Mouse (Mus musculus): ENCODE data around the gene Zfp366. TPM values are rescaled to one million over a fixed set of nuclear protein-coding genes. Genes with fewer than 3 reads are reported as not detected.

Gene Zfp366
- polyA plus RNA-seq, 1 experiment, result 4.3 TPM

DNA sequence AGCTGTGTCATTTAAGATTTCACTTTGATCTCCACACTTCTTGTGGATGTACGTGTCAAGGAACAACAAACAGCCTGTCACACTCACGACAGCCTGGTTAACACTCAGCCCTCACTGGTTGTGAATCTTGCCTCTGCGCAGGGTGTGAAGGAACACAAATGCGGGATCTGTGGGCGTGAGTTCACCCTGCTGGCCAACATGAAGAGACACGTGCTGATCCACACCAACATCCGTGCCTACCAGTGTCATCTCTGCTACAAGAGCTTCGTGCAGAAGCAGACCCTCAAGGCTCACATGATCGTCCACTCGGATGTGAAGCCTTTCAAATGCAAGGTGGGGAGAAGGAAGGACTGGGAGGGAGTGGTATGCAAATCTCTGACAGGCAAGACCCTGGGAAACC is 49.3 kb downstream of the Zfp366 start:
- DNase-seq, result no peak
- no peak for TF ChIP-seq POLR2A (IDR thresholded peaks at IDR 0.05; ENCODE audit: low read depth, low read length)
- no peak for TF ChIP-seq CTCF (conservative IDR thresholded peaks at IDR 0.05; ENCODE audit: insufficient read depth, insufficient read length, low read depth, low read length)
- WGBS, result 83% methylated on average over 10 of the region's 10 CpGs
- H3K4me3 ChIP-seq (ENCODE audit: insufficient read depth, low read depth, low read length), result no peak overlapping the region
- H3K27ac ChIP-seq (ENCODE audit: insufficient read depth, low read depth, low read length), result no peak overlapping the region
- no peaks in the 10 kb centered on the region for H3K27me3 ChIP-seq (replicated peaks; ENCODE audit: control insufficient read depth, insufficient read depth, low read length)
- no peaks in the 10 kb centered on the region for H3K36me3 ChIP-seq (ENCODE audit: control insufficient read depth, insufficient read depth, low read length)
- H3K4me1 ChIP-seq (ENCODE audit: control insufficient read depth, insufficient read depth, low read length), result peaks cover 14% of the 10 kb centered on the region

DNA sequence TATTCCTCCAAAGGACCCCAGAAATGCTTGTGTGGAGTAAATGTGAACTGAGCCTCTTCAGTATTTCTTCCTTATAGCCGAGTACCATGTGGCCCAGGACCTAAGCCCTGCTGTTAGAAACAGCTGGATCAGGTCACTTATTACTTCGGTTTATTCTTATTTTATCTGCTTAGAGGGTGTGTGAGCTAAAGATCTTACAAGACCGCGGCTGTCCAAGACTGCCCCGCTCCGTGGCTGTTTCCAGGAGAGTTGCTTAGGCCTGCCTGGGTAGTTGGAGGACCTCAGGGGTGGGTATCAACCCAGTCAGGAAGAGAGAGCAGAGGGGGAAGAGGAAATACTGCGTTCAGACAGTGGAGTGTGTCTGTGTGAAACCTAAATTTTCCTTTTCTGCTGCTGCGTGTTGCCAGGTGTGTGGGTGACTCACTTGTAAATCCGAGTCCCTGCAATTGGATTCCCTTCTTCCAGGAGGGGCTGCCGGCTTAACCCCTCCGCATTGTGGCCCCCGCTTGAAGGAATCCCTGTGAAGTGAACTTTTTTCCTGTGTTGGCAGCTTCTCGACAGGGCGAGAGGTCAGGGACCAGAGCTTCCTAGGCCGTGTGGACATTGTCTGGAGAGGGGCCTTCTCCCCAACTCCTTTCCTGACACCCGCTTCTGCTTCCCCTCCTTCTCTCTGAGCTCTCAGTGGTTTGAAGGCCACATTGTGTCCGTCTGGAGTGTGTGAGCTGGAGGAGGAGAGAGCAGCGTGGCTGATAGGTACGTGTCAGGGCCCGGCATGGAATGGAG is 51.0 kb downstream of the Zfp366 start:
- Histone ChIP-seq H3K4me3 (ENCODE audit: insufficient read depth, low read depth, low read length) (no peak overlapping the region), H3K27me3 (replicated peaks; ENCODE audit: control insufficient read depth, insufficient read depth, low read length) (no peaks in the 10 kb centered on the region), H3K27ac (ENCODE audit: insufficient read depth, low read depth, low read length) (peak overlapping the region; percentile 52), H3K4me1 (ENCODE audit: control insufficient read depth, insufficient read depth, low read length) (peaks cover 14% of the 10 kb centered on the region), H3K36me3 (ENCODE audit: control insufficient read depth, insufficient read depth, low read length) (no peaks in the 10 kb centered on the region)
- TF ChIP-seq CTCF (conservative IDR thresholded peaks at IDR 0.05; ENCODE audit: insufficient read depth, insufficient read length, low read depth, low read length) (no peak), POLR2A (IDR thresholded peaks at IDR 0.05; ENCODE audit: low read depth, low read length) (no peak)
- no peak for DNase-seq
- WGBS, result 65% methylated on average over 20 of the region's 20 CpGs

DNA sequence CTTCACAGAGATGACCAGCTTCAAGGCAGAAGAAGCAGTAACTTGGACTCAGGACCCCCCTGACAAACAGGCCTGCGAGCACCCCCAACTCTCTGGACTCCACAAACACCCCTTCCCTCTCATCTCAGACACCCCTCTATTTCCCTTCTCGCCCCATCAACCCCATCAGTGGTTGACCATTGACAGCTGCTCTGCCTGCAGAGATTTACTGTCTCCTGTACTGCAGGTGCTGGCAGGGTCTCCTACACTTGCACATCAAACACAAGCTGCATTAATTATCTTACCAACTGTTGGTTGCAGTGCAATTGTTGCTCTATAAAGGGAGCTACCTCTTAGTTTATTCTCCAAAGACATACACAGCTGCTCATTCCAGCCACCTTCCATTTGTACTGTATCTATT is 51.6 kb downstream of the Zfp366 start:
- TF ChIP-seq CTCF (conservative IDR thresholded peaks at IDR 0.05; ENCODE audit: insufficient read depth, insufficient read length, low read depth, low read length), result no peak
- no peak for TF ChIP-seq POLR2A (IDR thresholded peaks at IDR 0.05; ENCODE audit: low read depth, low read length)
- peak overlapping the region; percentile 52; the same call in 1 of the 2 replicates for H3K27ac ChIP-seq (ENCODE audit: insufficient read depth, low read depth, low read length)
- no peaks in the 10 kb centered on the region for H3K36me3 ChIP-seq (ENCODE audit: control insufficient read depth, insufficient read depth, low read length)
- WGBS, result 72% methylated on average over 2 of the region's 2 CpGs
- peaks cover 14% of the 10 kb centered on the region for H3K4me1 ChIP-seq (ENCODE audit: control insufficient read depth, insufficient read depth, low read length)
- H3K27me3 ChIP-seq (replicated peaks; ENCODE audit: control insufficient read depth, insufficient read depth, low read length), result no peaks in the 10 kb centered on the region
- H3K4me3 ChIP-seq (ENCODE audit: insufficient read depth, low read depth, low read length), result no peak overlapping the region
- no peak for DNase-seq

DNA sequence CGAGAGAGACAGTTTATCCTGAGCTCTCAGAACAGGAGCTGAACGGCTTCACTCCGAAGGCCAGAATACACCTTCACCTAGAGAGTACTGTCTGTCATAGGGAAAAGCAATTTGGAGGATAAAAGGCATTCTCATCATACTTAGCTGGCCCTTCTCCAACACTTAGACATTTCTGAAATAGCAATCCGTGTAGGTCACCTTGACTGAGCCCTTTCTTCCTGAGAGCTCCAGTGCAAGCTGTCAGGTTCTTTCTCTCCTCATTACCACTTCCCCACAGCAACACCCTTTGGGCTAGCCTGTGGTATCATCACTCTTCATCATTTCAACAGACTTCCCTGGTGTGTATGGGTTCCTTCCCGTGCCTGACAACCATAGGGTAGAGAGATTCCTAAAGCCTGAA is 52.5 kb downstream of the Zfp366 start:
- no peak for DNase-seq
- TF ChIP-seq POLR2A (IDR thresholded peaks at IDR 0.05; ENCODE audit: low read depth, low read length) (no peak), CTCF (conservative IDR thresholded peaks at IDR 0.05; ENCODE audit: insufficient read depth, insufficient read length, low read depth, low read length) (no peak)

DNA sequence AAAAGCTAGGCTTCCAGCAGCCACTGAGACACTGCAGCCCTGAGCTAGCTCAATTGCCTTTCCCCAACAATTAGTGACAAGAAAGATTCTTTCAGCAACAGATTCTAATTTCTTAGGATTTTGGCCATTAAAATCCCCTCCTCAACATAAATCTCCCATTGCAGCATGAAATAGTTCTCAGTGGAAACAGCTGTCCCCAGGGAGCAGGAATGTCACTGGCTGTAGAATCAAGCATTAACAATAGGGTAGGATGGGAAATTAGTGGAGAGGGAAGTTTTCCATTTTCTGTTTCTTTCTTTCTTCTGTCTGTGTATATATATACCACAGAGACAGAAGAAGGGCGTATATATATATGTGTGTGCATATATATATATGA is 53.2 kb downstream of the Zfp366 start:
- DNase-seq, result peak; percentile 66
- WGBS, result 71% methylated on average over 1 of the region's 1 CpGs
- no peak for TF ChIP-seq CTCF (conservative IDR thresholded peaks at IDR 0.05; ENCODE audit: insufficient read depth, insufficient read length, low read depth, low read length)
- TF ChIP-seq POLR2A (IDR thresholded peaks at IDR 0.05; ENCODE audit: low read depth, low read length), result no peak
- no peaks in the 10 kb centered on the region for H3K27me3 ChIP-seq (replicated peaks; ENCODE audit: control insufficient read depth, insufficient read depth, low read length)
- no peaks in the 10 kb centered on the region for H3K36me3 ChIP-seq (ENCODE audit: control insufficient read depth, insufficient read depth, low read length)
- peaks cover 14% of the 10 kb centered on the region for H3K4me1 ChIP-seq (ENCODE audit: control insufficient read depth, insufficient read depth, low read length)
- H3K4me3 ChIP-seq (ENCODE audit: insufficient read depth, low read depth, low read length), result no peak overlapping the region
- peak overlapping the region; percentile 99 for H3K27ac ChIP-seq (ENCODE audit: insufficient read depth, low read depth, low read length)

More for the DNA sequence above, 52.5 kb downstream of the Zfp366 start:
- Histone ChIP-seq H3K4me3 (ENCODE audit: insufficient read depth, low read depth, low read length) (no peak overlapping the region), H3K4me1 (ENCODE audit: control insufficient read depth, insufficient read depth, low read length) (peaks cover 14% of the 10 kb centered on the region), H3K27ac (ENCODE audit: insufficient read depth, low read depth, low read length) (peak overlapping the region; percentile 99), H3K36me3 (ENCODE audit: control insufficient read depth, insufficient read depth, low read length) (no peaks in the 10 kb centered on the region), H3K27me3 (replicated peaks; ENCODE audit: control insufficient read depth, insufficient read depth, low read length) (no peaks in the 10 kb centered on the region)
- WGBS, result 75% methylated on average over 5 of the region's 5 CpGs

DNA sequence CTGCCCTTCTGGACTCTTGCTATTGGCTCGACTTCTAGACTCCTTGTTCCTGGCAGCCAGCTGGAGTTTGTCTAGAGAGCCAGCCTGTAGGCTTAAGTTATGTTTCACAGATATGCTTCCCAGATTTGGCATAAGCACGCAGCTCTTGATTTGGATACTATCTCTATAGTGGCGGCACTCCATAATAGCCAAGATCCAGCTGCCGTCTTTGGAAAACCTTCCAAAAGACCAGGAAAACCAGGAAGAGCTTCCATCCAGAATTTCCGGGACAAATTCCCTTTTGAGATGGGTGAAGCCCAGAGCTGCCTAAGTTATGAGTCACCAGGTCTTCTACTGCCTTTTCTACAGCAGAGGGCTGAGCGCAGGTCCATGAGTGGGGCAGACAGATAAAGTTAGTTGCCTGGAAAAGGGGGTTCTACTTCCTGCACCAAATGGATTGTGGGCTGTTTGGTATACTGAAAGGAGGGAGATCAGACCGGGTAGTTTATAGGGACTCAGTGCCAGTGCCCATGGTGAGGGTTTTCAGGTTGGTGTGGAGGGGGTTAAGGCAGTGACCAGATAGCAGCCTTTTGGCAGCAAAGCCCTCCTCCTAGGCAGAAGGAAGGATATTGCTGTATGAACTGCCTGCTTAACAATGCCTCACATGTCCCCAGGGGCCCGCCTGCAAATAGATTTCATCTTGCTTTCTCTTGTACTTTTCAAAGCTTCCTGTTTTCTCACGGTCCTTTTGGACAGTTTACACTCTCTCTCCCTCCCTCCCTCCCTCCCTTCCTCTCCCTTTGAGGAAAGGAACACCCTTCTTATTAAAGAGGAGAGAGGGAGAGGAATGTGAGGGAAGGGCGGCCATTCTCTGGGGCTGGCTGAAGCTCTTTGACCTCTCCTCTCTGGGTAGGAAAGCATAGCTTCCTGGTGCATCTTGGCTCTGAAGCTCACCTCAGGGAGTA is 53.9 kb downstream of the Zfp366 start:
- no peaks in the 10 kb centered on the region for H3K27me3 ChIP-seq (replicated peaks; ENCODE audit: control insufficient read depth, insufficient read depth, low read length)
- H3K4me3 ChIP-seq (ENCODE audit: insufficient read depth, low read depth, low read length), result no peak overlapping the region
- no peak for TF ChIP-seq POLR2A (IDR thresholded peaks at IDR 0.05; ENCODE audit: low read depth, low read length)
- TF ChIP-seq CTCF (conservative IDR thresholded peaks at IDR 0.05; ENCODE audit: insufficient read depth, insufficient read length, low read depth, low read length), result no peak
- H3K27ac ChIP-seq (ENCODE audit: insufficient read depth, low read depth, low read length), result peak overlapping the region; percentile 99
- peaks cover 14% of the 10 kb centered on the region for H3K4me1 ChIP-seq (ENCODE audit: control insufficient read depth, insufficient read depth, low read length)
- peak; percentile 88 for DNase-seq
- no peaks in the 10 kb centered on the region for H3K36me3 ChIP-seq (ENCODE audit: control insufficient read depth, insufficient read depth, low read length)
- WGBS, result 53% methylated on average over 10 of the region's 10 CpGs

DNA sequence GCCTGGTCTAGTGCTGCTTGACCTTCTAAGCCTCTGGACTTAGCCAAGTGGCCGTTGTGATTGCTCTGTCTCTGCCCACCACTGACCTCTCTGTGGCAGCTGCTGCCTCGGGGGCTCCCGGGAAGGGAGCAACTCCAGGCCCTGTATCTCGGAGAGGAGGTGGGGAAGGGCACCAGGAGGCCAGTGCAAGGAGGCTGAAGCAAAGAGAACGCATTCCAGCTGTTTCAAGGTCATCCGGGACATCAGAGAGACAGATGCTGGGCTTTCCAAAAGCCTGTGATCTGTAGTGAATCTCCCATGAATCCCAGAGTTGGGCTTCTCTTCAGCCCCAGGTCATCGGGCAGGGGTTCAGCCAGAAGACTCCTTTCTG is 54.5 kb downstream of the Zfp366 start:
- Histone ChIP-seq H3K27me3 (replicated peaks; ENCODE audit: control insufficient read depth, insufficient read depth, low read length) (no peaks in the 10 kb centered on the region), H3K27ac (ENCODE audit: insufficient read depth, low read depth, low read length) (peak overlapping the region; percentile 83), H3K4me1 (ENCODE audit: control insufficient read depth, insufficient read depth, low read length) (peaks cover 14% of the 10 kb centered on the region), H3K4me3 (ENCODE audit: insufficient read depth, low read depth, low read length) (no peak overlapping the region), H3K36me3 (ENCODE audit: control insufficient read depth, insufficient read depth, low read length) (no peaks in the 10 kb centered on the region)
- 30% methylated on average over 7 of the region's 7 CpGs for WGBS
- no peak for DNase-seq
- TF ChIP-seq CTCF (conservative IDR thresholded peaks at IDR 0.05; ENCODE audit: insufficient read depth, insufficient read length, low read depth, low read length), result no peak
- TF ChIP-seq POLR2A (IDR thresholded peaks at IDR 0.05; ENCODE audit: low read depth, low read length), result no peak

Measured in kidney, adult 2 months (tissue).